Mouse (Mus musculus): ENCODE results near the gene Sae1.

DNA sequence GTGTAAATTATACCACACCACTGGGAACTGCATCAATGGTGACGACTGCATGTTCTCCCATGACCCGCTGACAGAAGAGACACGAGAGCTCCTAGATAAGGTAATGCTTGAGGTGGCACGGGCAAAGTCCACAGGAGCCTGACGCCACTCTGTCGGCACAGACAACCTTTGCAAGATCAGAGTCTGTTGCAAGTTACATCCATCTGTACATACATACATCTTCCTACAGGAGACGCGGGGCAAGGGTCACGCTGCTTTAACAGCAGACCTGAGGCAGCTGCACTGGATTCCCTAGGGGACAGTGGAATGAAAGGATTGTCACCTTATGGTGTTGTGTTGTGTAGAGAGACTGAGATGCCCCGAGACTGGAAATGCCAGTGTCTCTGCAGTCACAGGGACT is 38.1 kb upstream of the Sae1 start:
- no peak for TF ChIP-seq CTCF (conservative IDR thresholded peaks at IDR 0.05; ENCODE audit: insufficient read depth, insufficient read length, low read depth, low read length)
- TF ChIP-seq POLR2A (IDR thresholded peaks at IDR 0.05; ENCODE audit: low read depth, low read length): no peak
